Mouse (Mus musculus) heart, postnatal 0 days (tissue): ENCODE results near the gene Mymx.

Experiments used
- CTCF ChIP-seq: IDR thresholded peaks from 2 replicates; pipeline ENCODE4 v1.5.1; 2016; ENCODE audit warnings: antibody characterized with exemption, control low read depth, low read depth
- EP300 ChIP-seq: IDR thresholded peaks from 2 replicates; pipeline ENCODE4 v1.6.1; 2016; ENCODE audit warnings: antibody characterized with exemption, low read depth

DNA sequence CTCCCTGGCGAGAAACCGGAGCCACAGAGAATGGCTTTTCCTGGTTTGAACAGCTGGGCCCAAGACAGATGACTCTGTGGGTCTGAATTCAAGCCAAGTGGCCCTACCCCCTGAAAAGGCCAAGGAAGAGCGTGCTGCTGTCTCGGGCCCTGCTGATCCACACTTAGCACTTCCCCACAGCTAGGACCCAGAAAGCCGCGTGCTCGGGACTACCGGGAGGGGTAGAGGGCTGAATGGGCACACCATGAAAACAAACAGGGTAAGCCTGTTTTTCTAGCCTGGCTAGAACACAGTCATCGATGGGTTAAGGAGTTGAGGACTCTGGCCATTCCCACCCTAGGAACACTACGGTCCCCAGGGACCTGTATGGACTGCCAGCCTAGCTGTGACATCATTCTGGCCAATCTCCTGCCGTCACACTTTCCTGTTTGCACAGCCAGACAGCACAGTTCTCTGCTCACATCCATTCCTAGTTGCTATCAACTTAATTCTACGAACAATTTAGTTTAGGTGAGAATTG is 20.9 kb downstream of the Mymx start:
- TF ChIP-seq CTCF (no peak), EP300 (no peak)
